Mouse (Mus musculus) mesoderm, embryonic 11.5 days (tissue): ENCODE measurements around the gene Gemin6.
A peak's percentile ranks its signal among the peaks of the same experiment; 100 is the strongest.
"Not testable (repeated sequence)": the region's sequence is repeated elsewhere in the genome, so short reads cannot be mapped to it uniquely, and the experiment has no call there.

Source experiments
- DNase-seq: peaks from one replicate; pipeline ENCODE4 v3.0.0-alpha.2; 2012; ENCODE audit warnings: low read depth, low spot score

The Gemin6 gene

DNA sequence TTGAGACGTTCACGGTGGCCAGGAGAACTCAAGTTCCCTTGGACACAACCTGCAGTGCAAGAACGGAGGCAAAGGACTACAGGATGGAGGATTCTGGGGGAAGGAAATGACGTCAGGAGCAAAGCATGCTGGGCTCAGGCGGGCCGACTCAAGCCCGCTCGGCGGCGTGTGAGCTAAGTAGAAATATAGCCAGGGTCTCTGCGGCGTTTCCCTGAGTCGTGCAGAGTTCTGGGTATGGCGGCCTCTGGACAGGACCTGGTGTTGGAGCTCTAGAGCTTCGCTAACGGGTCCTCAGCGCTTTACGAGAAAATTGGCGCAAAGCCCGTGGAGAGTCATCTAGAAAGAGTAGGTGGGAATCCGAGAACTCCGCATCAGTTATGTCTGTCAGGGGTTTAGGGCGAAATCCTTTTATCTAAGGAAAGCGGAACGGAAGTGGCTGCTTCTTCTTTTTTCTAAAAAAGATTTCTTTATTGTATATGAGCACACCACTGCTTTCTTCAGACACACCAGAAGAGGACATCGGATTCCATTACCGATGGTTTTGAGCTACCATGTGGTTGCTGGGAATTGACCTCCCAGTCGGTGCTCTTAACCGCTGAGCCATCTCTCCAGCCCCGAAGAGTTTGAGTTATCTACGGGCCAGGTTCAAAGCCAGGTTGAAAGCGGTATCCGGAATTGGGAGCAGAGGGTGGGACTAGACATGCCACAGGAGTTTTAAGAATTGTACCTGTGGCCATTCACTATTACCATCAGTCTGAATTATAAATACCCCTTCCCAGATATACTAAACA lies at the start of gene Gemin6:
TSS of gene Gemin6 (plus strand) at position 116 of the 791 bp plus-strand sequence.
- DNase-seq: peak; percentile 92

DNA sequence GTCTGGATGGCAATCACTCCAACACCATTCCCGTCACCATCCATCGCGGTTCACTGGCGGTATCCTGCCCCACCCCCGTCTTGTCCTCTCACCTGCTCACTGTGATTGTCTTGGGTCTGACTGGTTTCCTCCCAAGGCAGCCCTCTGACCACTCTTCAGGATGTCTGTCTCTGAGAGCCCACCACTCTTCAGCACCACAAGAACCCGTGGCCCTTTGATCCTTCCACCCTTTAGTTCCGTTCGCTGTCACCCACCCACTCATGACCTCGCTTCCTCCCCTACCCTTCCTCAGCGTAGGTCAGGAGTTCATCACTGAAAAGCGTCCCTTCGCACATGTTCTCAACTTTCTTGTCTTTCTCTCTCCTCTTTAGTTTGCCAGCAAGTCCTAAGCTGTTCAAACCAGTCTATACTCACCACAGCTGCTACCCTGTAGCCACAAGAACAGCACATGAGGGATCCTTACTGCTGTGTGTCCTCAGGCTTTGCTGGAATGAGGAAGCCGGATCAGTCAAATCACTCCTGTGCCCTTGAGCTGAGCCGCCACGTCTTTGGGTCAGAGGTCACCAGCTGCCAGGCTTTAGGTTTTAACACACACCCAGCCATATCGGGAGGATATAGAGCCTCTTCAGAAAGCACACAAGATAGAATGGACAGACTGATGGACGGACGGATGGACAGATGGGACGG lies 49.4 kb upstream of the Gemin6 start:
- DNase-seq: no peak

- DNase-seq: no peak
Observed at GRCm38 (mm10) chr17:80175386-80175739, 48.9 kb upstream of the Gemin6 start.

GRCm38 (mm10) chr17:80175966-80176365 lies 48.3 kb upstream of the Gemin6 start:
- DNase-seq: no peak

DNA sequence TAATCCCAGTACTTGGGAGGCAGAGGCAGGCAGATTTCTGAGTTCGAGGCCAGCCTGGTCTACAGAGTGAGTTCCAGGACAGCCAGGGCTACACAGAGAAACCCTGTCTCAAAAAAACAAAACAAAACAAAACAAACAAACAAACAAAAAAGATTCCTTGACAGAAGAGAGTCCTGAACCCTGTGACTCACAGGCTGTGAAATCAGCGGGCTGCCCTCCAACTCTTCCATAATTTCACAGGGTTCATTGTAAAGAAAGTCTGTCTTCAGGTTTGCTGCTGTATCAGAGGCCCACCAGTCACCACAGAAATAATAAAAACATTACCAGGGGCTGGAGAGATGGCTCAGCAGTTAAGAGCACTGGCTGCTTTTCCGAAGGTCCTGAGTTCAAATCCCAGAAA lies 45.4 kb upstream of the Gemin6 start:
- not testable (repeated sequence) for DNase-seq

GRCm38 (mm10) chr17:80179959-80180358 lies 44.3 kb upstream of the Gemin6 start:
- DNase-seq: peak; percentile 85

- no peak for DNase-seq
Observed at GRCm38 (mm10) chr17:80180468-80180867, 43.8 kb upstream of the Gemin6 start.

DNA sequence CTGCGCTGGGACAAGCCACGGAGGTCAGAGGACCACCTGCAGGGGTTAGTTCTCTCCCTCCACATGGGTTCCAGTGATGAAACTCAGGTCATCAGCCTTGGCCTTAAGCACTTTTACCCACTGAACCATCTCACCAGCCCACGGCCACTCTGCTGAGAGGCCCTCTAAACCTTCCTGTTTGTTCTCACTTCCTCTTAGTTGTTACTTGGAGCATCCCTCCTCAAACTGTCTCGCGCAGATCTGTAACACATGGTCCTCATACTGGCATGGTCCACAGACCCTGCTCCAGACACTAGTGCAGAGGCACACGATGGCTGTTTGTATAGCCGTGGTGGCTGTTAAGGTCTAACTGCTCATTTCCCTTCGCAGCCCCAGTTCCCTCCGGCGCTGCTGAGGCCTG lies 40.6 kb upstream of the Gemin6 start:
- no peak for DNase-seq

GRCm38 (mm10) chr17:80193075-80193474 lies 31.2 kb upstream of the Gemin6 start:
- DNase-seq: peak; percentile 33

DNA sequence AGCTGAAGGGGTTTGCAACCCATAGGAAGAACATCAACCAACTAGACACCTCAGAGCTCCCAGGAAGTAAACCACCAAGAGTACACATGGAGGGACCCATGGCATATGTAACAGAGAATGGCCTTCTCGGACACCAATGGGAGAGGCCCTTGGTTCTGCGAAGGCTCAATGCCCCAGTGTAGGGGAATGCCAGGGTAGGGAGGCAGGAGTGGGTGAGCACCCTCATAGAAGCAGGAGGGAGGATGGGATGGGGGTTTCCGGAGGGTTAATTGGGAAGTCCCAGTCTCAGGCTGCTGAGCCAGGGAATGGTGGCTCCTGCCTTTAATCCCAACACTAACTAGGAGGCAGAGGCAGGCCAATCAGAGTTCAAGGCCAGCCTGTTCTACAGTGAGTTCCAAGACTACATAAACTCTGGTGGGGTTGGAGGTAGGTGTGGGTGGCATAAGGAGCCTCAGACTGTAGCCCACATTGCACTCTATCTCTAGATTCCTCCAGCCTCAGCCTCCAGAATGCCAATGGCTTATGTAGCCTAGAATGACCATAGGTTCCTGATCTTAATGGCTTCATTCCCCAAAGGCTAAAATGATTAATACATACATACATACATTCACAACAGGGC lies 25.0 kb upstream of the Gemin6 start:
- no peak for DNase-seq

GRCm38 (mm10) chr17:80205657-80206056 lies 18.6 kb upstream of the Gemin6 start:
- DNase-seq: no peak

DNA sequence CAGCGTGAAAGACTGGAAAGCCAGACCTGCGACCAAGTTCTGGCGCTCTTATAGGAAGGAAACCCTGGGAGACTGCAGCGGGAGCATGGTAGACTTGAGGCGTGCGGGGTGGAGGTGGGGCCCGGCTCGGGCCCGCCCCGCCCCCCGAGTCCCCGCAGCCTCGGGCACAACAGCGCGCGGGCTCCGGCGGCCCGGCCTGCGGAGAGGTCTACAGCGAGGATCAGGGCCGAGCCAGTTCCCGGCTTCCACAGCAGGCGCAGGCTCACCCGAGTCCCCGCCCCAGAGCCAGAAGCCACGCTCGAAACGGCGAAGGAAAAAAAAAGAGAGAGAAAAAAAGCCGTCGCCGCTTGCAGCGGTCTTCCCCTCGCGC lies 18.0 kb upstream of the Gemin6 start:
- DNase-seq: no peak

DNA sequence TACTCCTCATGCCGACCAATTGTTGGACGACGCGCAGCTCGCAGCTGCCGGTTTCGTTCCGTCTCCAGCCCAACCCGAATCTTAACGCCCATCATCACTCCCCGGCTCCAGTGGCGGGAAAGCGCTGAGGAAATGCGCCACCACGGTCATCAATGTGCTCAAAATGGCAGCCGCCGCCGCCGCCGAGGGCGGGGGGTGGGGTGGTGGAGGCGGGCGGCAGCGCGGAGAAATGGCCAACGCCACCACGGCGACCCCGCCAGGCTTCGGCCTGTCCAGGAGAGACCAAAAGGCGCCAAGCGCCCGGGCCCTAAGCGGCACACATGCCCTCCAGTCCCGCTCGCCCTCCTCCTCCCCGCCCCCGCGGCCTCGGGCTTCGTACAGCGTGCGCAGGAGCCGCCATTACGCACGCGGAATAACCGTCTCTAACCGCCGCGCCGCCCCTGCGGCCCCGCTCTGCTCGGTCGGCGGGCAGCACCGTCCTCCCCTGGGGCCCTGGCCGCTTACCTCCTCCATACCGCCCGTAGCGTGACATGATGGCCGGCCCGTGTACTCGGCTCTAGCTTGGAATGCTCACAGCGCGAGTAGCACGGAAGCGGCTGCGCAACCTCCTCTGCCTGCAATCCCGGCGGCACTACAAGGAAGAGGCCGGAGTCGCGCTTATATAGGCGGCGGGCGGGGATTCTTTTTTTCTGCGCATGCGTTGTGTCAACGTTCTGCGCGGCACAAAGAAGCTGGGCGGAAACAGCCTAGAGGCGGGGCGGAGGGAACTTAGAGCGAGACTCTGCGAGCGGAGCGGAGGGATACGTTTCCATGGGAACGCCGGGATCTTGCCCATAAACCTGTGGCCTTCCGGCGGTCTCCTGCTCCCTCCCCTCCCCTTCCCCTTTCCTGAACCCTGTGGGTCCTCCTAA lies 17.3 kb upstream of the Gemin6 start, which contains the start of the genes Srsf7 and Ttc39d:
TSS of gene Srsf7 (minus strand) at position 637 of the 911 bp plus-strand sequence.
TSS of gene Ttc39d (plus strand) at position 790 of the 911 bp plus-strand sequence.
- DNase-seq: peak; percentile 100

- not testable (repeated sequence) for DNase-seq
Observed at GRCm38 (mm10) chr17:80213998-80214397, 10.2 kb upstream of the Gemin6 start.

GRCm38 (mm10) chr17:80220131-80220530 lies 4.1 kb upstream of the Gemin6 start:
- DNase-seq: no peak

DNA sequence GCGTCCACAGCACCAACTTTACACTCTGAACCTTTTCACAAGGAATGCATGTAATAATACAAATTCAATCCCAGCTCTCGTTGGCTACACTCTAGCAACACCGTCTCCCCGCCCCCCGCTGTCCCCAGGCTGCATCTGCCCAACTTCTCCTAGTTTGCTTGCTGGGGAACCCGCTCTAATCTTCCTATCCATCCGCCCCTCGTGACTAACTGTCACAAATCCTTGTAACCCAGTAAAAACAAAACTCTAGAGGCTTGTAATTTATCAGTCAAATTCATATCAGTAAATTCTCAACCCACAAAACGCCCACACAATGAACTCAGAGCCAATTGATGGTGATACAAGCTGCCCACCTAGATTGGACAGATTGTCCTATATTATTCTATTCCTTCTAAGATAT lies 3.0 kb upstream of the Gemin6 start:
- no peak for DNase-seq

DNA sequence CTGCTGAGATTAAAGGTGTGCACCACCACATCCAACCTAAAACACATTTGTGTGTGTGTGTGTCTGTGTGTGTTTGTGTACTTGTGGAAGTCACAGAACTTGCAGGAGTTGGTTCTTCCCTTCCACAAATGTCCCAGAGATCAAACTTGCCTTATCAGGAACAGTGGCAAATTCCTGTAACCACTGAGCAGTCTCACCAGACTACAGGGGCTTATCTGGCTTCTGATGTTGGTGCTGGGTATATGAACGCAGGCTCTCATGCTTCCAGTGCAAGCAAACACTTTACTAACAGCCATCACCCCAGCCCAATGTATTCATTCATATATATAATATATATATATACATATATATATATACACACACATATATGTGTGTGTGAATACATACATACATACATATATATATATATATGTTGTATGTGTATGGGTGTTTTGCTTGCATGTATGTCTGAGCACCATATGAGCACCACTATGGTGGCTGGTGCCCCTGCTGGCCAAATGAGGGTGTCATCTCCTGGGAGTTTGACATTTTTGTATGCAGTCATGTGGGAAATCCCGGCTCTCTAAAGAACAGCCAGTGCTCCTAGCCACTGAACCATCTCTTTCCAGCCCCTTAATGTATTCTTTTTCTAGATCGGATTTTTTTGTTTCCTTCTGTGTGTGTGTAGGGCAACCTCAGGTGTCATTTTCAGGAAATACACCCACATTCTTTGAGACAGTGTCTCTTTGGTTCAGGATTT lies 2.2 kb upstream of the Gemin6 start:
- no peak for DNase-seq

DNA sequence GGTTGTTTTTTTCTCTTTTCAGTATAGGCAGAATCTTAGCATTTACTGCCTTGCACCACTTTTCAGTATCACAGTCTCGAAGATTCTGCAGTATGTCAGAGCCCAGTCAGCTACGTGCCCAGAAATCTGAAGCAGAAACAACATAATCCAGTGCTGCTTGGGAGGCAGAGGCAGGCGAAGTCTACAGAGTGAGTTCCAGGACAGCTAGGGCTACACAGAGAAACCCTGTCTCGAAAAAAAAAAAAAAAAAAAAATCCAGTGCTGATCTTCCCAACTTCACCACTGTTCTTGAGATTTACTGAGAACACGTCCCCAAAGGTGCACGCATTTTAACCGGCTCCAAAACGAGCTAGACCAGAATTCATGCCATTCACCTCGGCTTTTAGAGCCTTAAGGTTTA lies 412 bp upstream of the Gemin6 start:
- DNase-seq: no peak

DNA sequence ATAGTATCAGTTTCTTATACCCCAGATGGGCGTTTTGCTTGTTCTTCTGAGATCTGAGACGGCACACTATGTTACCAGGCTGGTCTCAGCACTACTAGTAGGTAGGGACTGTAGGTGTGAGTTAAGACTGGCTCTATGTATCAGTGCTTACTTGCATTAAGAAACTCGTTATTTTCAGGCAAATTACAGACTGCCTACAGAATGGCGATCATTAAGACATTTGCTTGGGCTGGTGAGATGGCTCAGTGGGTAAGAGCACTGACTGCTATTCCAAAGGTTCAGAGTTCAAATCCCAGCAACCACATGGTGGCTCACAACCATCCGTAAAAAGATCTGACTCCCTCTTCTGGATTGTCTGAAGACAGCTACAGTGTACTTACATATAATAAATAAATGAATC lies 901 bp downstream of the Gemin6 start:
- DNase-seq: not testable (repeated sequence)

GRCm38 (mm10) chr17:80229396-80229795 lies 5.2 kb downstream of the Gemin6 start:
- no peak for DNase-seq

- DNase-seq: no peak
Observed at GRCm38 (mm10) chr17:80233844-80234243, 9.6 kb downstream of the Gemin6 start.
